Mouse (Mus musculus) frontal cortex, adult (tissue): Measurements from ENCODE around the gene Sirt1.
A peak's percentile ranks its signal among the peaks of the same experiment; 100 is the strongest.
"Not testable (repeated sequence)": the region's sequence is repeated elsewhere in the genome, so short reads cannot be mapped to it uniquely, and the experiment has no call there.

Experiments used
- ATAC-seq: cut with Nextera tagmentation; 2 replicates; pipeline ENCODE4 v1.9.2; 2017; ENCODE audit warnings: mild to moderate bottlenecking, moderate library complexity, mixed read lengths; ENCODE audit not compliant: low TSS enrichment

The Sirt1 gene

DNA sequence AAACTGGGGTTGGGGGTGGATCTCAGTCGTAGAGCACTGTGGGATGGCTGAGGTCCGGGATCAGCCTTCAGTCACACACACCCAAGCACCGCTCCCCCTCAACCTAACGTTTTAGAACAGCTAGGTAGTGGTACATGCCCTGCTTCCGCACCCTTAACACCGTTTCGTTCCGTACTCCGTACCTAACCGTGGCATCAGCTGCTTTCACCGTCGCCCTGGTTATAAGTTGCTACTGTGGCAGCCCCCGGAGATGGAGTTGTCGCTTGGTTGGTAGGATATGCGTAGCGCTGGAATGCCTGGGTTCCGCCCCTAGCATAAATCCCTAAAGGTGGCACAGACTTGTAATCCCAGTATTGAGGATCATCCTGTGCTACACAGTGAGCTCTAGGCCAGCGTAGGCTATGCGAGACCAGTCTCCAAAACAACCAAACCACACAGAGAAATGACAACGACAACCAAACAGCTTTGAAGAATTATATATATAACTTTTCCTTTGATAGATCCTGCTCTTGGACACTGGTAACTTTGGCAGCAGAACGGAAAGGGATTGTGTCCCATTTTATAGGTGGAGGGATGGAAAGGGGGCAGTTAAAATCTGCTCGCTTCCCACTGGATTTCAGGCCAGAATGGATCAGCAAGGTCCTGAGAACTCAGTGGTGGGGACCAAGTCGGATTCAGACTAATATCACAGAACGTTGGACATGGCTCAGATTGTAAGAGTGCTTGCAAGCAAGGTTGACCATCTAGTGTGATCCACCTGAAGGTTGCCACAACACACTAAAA is at the start of gene Sirt1:
TSS of gene Sirt1 (minus strand) at position 207 of the 783 bp plus-strand sequence.
- ATAC-seq = peak; percentile 24

DNA sequence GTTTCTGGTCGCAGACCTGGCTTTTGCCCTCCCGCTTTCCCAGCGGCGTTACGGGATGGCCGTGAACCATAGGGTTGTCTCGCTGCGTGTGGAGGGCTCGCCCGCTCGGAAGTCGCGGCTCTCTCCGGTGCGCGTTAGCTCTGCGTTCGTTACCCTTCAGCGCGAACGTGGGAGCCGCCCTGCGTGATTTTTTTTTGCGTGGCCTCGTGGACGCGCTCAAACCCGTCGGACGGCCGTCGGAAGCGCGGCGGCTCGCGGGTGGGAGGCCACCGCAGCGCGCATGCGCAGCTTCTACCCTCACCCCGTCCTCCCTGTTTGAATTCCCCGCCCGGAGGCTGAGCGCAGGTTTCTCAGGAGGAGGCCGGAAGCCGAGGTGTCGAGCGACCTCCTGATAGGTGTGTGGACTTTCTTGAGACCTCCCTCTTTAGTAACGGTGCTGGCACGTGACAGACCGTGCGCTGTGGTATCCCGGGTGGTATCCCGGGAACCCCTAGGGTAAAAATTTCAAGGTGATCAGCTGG is 48.3 kb upstream of the Sirt1 start, which contains the start of gene Ctnna3:
TSS of gene Ctnna3 (plus strand) at position 314 of the 521 bp plus-strand sequence.
- ATAC-seq = peak; percentile 94

DNA sequence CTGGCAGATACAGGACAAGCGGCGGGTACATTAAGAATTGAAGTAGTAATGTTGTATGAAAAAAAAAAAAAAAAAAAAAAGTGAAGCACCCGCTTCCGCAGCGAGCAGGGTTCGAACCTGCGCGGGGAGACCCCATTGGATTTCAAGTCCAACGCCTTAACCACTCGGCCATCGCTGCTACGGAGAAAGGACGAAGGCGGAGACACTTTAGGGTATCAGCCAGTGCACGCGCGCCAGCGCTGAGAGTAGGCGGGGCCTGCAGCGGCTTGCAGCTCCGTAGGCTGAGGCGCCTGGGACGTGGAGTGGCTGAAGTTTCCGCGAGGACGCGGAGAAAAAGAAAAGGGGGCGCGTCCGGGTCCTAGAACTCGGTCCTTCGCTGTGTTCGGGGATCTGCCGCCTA is 47.9 kb upstream of the Sirt1 start:
- peak; percentile 78 for ATAC-seq

DNA sequence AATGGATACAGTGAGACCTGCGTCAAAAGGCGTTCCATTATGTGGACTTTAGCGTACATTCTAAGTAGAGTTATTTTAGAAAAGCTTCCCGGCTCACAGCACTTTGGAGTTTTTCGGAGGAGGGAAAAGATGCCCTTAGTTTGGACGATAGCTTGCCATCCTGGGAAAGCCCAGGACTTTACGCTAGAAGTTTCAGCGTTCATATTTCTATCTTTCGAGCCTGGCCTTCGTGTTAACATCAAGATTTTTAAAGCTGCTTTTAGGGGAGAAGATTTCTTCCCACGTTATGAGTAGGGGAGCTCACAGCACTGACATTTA is 47.5 kb upstream of the Sirt1 start:
- ATAC-seq = no peak

DNA sequence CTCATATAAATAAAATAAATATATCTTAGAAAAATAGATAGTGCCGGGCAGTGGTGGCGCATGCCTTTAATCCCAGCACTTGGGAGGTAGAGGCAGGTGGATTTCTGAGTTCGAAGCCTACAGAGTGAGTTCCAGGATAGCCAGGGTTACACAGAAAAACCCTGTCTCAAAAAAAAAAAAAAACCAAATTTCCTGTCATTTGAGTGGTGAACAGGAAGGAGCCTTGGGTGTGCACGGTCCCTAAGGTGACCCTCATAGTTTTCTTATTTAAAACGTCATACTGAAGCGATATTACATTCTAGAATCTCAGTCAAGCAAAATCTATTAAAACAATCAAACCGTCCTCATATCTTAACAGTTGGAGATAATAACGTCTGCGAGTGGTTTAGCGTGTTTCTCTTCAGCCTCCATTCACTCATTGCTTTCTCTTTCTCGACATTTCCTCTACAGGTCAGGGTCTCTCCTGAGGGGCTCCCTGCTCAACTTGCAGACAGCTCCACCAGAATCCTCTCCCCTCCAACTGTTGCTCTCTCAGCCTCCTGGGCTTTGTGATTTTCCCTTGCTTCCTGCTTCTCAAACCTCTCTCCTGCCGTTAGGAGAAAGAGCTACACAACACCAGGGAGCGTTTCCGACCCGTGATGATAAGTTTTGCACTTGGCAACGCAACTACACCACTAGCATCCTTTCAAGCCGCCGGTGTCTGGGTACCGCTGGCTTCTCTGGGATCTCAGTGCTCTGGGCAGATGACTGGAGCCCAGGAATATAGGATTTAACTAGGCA is 46.9 kb upstream of the Sirt1 start:
- peak; percentile 41 for ATAC-seq

DNA sequence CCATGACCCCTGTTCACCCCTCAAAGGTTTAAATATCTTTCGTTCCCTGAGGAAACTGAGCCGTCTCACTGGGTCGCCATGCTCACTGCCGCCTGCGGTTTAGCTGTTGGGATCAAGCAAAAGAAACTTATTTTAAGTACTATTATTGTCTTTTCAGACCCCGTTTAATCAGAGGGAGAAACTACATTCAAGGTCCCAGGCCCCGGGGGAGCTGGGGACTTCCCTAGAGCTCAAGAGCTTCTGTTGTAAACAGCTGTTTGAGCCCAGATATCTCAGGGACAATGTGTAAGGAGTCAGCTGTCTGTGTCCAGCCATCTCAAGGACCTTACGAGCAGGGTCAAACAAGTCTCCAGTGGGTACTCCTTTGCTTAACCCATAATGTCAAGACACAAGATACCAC is 45.6 kb upstream of the Sirt1 start:
- ATAC-seq = no peak

DNA sequence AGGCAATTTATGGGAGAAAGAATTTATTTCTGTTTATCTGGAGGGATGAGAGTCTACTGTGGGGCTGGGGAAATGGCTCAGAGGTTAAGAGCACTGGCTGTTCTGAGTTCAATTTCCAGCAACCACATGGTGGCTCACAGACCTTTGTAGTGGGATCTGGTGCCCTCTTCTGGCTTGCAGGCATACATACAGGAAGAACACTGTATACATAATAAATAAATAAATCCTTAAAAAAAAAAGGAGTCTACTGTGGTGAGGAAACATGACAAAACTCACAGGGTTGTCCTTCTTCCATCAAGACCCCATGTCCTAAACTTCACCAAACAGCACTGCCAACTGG is 42.9 kb upstream of the Sirt1 start:
- ATAC-seq = no peak

DNA sequence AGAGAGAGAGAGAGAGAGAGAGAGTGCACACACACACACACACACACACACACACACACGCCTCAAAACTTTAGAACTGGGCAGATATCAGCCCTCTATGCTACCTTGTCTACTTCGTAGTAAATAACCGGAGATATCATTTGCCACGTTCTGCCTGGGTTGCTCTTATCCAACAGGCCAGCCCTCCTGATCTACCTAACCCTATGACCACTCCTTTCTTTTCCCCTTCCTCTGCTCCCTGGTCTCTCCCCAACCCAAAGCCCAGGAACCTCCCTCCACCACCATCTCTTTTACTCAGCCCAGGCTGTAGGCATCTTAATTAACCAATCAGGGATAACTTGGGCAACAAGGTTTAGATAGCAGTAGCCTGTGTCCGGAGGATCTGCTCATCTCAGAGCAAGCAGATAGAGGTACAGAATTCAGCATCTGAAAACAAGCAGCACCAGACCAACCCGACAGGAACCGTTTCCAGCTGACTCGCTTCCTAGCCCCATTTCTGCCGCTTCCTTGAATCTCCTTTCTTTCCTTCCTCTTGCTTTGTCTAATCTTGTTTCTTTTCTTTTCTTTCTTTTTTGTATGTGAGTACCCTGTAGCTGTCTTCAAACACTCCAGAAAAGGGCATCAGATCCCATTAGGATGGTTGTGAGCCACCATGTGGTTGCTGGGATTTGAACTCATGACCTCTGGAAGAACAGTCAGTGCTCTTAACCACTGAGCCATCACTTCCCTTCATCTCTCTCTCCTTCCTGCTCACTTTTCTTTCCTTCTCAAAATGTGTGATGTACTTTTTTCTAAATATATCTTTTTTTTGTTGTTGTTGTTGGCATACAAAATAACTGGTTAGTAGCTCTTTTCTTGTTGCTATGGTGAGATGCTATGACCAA is 42.3 kb upstream of the Sirt1 start:
- no peak for ATAC-seq

DNA sequence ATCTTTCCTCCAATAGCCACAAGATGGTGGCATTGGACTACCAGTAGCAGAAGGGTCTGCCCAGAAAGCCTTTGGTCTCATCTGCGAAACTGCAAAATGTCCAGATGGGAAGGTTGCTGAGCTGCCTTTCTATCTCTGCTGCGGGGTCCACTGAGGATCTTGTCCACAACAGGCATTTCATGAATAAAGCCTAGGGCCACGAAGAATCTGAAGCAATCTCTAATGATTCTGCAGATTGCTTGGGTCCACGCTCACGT is 41.2 kb upstream of the Sirt1 start:
- ATAC-seq = no peak

DNA sequence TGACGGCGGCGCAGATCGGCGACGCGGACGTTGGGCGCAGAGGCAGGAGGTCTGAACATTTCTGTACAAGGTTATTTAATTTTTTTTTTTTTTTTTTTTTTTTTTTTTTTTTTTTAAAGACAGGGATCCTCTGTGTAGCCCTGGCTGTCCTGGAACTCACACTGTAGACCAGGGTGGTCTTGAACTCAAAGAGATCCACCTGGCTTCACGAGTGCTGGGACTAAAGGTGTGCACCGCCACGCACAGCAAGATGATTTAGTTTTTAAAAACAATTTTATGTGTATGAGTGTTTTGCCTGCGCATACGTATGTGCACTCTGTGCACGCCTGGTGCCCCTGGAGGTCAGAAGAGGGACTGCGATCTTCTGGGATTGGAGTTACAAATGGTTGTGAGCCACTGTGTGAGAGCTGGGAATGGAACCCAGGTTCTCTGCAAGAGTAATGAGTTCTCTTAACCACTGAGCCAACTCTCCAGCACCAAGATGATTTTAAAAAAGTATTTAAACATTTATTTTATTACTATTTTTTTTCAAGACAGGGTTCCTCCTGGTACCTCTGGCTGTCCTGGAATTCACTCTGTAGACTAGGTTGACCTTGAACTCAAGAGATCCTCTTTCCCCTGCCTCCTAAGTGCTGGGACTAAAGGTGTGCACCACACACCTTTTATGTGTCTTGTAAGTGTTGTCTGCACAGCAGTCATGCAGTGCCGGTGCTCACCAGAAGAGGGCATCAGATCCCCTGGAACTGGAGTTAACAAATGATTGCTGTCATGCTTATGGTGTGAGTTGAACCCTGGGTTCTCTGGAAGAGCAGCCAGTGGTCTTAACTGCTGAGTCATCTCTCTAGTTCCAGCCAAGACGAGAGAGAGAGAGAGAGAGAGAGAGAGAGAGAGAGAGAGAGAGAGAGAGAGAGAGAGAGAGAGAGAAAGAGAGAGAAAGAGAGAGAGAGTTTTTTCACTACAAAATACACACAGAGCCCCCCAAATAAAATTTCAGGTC is 40.5 kb upstream of the Sirt1 start, which contains the start of gene Gm7075:
TSS of gene Gm7075 (minus strand) at position 51 of the 997 bp plus-strand sequence.
- no peak for ATAC-seq

DNA sequence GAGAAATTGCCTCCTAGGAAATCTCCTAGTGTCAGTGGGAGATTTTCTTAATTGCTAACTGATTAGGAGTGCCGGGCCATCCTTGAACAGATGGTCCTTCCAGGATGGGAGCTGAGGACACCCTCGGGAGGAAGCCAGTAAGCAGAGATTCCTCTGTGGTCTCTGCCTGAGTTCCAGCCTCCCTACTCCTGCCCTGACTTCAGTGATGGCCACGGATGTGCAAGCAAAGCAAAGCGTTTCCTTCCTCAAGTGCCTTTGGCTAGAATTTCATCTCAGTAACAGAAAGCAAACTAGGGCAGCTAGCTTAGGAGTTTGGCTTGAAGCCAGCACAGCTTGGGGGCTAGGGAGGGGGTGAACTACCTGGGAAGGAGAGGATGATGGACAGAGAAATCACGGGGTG is 35.6 kb upstream of the Sirt1 start:
- no peak for ATAC-seq

DNA sequence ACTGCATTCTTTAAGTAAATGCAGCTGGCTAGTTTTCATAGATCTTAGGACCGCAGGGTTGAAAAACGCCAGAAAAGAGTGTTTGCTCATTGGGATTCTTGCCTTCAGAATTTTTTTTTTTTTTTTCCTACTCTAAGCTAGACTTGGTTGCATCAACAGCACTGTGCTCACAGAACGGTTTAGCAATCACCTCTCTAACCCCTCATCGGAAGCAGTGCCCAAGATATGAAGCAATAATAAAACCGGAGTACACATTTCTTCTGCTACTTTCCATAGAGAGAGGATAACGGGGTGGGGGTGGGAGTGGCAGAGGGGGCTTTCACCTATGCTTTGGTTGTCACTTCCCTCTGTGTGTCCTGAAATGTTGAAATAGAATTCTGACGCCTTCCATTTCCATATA is 34.3 kb upstream of the Sirt1 start:
- ATAC-seq = no peak

DNA sequence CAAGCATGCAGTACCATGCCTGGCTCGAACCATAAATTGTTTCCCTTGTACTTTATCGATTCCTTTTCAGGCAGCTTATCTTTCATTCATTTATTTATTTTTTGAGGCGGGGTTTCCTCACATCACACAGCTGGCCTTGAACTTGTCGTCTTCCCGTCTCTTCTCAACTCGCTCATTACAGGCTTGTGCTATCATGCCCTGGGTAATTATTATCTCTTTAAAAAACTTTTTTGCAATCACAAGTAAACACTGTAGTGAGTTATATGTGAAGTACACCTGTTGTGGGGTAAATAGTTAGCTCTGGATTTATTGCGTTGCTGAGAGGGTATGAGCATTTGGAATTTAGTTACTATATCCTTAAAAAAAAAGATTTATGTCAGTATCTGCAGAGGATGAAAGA is 33.8 kb upstream of the Sirt1 start:
- ATAC-seq = no peak

DNA sequence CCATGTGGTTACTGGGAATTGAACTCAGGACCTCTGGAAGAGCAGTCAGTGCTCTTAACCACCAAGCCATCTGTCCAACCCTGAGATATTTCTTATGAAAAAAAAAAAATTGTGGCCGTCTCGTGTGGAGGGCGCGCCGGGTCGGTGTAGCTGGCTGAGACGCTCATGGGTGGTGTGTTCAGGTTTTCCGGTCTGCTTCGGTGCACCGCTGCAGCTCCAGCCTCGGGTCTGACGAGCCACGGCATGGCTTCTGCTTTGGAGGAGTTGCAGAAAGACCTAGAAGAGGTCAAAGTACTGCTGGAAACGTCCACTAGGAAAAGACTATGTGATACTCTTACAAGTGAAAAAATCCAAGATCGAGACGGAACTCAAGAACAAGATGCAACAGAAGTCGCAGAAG is 31.3 kb upstream of the Sirt1 start:
- no peak for ATAC-seq

DNA sequence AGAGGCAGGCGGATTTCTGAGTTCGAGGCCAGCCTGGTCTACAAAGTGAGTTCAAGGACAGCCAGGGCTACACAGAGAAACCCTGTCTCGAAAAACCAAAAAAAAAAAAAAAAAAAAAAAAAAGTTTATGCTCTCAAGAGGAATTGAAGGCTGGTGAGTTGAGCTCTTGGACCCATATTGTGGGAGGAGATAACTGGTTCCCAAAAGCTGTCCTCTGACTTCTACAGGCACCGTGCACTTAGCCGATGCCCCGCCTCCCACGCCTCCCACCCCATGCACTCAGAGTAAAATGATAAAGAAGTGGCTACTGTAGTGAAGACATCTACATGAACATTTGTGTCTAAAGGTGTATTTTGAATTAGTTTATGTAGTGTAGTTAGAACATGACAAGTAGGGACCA is 30.2 kb upstream of the Sirt1 start:
- not testable (repeated sequence) for ATAC-seq

DNA sequence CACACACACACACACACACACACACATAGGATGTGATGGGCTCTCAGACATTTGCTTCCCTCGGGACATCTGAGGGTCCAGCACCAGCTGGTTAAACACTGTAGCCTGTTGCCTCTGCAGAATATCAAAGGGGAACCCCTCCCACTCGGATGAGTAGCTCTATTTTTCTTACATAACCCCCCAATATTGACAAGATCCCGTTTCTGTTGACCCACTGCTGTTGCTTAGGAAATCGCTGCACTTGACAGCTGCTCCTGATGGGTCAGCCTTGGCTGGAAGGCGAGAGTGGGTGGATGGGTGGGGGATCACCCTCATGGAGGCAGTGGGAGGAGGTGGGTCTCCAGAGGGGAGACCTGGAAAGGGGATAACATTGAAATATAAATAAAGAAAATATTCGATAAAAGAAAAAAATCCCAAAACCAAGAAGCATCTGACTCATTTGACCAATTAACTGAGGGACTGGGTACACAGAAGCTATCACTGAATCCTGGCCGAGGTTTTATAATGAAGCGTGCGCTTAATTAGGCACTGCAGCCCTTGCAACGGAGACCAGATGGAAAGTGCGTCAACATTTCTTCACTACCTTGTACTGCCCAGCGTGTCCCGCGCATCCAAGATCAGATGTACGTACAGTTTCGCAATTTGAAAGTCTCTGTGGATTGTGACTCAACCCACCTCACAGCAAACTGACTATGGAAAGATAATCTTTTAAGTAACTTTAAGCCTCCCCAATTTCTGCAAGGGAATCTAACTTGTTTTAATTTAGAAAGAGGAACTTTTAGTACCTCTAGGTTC is 28.9 kb upstream of the Sirt1 start:
- ATAC-seq = peak; percentile 69

DNA sequence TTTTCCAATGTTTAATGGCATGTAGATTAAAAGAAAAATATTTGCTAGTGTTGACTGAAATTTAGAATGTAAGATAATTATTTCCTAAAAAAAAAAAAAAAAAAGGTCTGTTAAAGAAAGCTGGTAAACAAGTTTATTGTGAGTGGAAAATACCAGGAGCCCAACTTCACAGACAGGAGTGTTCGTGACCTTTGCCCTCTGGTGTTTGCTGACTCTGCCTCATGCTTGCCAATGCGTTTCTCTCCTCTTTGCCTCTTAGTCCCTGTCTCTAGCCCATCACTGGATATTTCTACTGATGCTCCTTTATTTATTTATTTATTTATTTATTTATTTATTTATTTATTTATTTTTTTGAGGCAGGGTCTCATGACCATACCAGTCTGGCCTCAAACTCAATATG is 22.1 kb upstream of the Sirt1 start:
- ATAC-seq = no peak

DNA sequence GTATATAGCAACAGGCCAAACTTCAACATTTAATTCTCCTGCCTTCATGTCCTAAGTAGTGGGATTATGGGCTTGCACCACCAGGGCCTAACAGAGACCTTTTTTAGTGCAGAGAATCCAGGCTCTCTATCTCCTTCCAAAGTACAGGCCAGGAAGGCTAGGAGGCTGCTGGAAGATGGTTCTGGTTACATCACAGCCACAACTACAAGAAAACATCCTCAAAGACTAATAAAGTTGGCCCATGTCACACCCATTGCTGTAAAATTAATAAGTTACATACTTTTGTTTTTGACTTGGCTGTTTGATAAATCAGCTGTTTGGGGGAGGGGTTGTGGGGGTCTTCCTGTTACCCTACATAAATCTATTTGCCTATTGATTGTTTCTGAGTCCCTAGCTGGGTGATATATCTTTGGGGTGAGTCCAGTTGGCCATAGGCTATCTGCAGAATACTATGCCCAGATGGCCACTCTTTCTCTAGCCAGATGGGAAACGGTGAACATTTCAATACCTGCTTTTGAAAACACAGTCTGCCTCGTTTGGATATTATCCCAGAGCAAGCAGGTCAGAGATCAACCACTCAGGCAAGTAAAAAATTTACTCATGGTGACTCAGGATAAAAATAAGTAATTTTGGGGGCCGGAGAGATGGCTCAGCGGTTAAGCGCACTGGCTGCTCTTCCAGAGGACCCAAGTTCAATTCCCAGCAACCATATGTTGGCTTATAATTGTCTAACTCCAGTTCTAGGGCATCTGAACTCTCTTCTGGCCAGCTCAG is 21.4 kb upstream of the Sirt1 start:
- no peak for ATAC-seq

DNA sequence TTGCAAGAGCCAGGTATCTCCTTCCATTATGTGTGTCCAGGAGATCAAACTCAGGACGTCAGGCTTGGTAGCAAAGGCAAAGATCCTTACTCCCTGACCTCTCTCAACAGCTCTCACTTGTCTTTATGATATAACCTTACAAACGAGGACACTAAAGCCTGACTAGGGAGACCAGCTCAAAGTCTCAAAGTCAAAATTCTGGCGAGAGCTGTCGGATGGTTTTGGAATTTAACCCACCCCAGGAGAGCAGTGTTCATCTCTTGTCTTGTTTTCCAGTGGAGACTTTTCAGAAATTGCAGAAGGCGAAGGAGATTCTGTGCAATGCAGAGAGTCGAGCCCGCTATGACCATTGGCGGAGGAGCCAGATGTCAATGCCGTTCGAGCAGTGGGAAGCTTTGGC is 15.5 kb upstream of the Sirt1 start:
- no peak for ATAC-seq

DNA sequence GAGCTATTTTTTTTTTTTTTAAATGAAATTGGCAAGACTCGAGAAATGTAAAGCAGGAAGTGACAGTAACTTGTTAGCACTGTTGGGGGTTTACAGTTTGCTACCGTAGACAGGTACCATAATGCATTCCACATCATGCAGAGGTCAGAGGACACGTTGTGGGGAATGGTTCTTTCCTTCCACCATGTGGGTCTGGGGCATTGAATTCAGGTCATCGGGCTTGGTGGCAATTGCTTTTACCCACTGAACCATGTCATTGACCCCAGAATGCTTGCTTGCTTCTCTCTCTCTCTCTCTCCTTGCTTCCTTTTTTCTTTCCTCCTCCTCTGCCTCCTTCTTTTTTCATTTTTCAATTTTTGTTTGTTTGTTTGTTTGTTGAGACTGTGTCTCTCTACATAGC is 7.4 kb upstream of the Sirt1 start:
- ATAC-seq = no peak
